Mouse (Mus musculus): ENCODE data around the gene Scn8a. TPM values are rescaled to one million over a fixed set of nuclear protein-coding genes. Genes with fewer than 3 reads are reported as not detected.

Scn8a gene
- total RNA-seq, 4 experiments from 2014 or later, result 0.12 to 0.22 (median 0.20) TPM; not detected in 1

DNA sequence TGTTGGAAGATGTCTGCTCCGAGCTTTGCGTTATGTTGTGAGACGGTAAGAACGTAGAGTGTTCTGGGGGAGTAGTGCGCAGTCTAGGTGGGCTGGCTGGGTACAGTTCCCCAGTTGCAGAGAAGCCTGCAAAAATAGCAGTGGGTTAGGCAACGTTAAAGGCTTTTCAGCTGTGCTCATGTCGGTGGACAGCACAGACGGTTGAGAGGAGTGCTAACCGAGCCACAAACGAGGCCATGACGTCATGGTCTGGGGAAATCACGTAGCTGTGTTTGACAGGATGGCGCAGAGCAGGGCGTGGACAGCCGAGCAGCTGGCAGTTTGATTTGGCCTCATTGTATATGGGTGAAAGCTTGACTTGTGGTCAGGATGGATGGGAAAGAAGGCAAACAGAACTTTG, 9.4 kb downstream of the Scn8a start:
- no peak for DNase-seq (ENCODE audit: low spot score in 2 of 2)

DNA sequence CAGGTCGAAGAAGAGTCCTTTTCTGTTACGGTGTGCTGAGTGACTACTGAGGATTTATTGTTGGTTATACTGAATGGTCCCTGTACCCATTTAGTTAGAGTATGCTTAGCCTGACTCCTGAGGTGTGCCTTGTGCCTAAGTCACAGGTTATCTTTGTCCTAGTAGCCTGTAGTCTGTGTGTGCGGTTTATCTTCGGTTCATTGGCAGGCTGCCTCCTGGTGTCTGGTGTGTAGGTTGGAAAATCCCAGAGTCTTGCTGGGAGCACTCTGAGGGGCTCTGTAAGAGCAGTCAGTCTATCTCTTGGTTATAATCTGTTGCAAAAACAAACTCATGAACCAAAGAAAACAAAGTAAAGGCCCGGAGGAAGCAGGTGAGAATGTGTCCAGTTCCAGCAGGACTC, 11.7 kb downstream of the Scn8a start:
- no peak for DNase-seq (ENCODE audit: low spot score in 2 of 2)

DNA sequence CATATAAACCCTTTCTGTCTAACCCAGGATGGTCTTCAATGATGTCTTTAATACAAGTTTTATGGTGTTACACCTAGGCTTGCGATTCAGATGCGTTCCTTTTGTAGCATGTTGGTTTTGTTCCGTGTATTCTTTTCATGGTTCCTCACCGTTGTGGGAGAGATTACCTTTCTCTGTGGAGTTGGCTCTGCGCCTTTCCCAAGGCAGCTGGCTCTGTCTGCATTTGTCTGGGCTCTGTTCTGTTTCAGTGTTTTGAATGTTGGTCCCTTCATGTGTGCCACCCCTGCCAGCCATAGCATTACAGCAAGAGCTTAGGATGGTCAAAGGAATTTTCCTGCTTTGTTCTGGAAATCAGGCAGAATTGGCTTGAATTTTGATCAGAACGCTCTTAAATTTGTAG, 14.8 kb downstream of the Scn8a start:
- no peak for DNase-seq (ENCODE audit: low spot score in 2 of 2)

DNA sequence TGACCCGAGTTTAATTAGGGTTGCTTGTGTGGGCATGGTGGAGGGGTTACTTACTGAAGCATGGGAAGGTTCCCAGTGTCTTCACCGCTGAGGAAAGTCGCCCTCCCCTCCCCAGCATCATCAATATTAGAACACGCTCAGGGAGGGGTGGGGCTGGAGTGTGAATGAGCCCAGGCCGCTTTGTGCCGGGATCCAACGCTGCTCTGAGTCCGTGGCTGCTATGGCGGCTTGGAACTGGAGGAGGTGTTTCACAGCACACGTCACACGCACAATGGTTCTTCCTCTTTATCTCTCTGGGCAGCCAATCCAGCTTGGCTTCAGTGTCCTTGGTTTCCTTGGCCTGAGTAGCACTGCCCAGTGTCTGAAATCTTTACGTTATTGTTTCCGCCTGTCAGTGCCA, 22.3 kb downstream of the Scn8a start:
- no peak for DNase-seq (ENCODE audit: low spot score in 2 of 2)

DNA sequence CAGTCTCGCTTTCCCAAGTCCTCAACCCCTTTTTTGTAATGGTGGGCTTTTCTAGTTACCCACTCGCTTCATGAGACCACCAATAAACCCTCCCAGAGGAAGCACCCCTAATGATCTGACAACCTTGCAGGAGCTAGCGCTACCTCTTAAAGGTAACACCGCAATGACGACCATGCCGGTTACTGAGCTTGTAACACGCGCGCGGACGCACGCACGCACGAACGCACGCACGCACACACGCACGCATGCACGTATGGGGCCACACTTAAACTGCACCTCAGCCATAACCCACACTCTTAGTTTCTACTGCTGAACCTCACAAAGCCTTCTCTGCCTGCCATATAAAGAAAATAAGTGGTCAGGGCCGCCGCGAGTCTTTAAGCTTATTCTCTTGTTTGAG, 26.8 kb downstream of the Scn8a start:
- DNase-seq (ENCODE audit: low spot score in 2 of 2), result no peak

DNA sequence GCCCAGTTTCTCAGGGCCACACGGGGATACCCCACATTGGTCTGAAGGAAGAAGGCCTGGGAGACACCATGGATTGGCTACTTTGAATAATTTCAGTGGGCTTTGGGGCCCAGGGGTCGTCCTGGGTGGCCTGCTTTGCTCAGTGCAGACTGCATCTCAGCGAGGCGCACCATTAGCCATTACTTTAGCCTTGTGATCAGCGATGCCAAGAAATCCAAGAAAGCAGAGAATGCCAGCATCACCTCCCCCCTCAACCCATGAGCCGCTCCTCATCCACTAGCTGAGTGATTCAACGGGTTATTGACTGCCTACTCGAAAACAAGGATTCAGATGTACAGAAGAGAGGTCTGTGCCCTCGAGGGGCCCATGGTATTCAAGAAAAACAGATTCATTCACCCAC, 34.2 kb downstream of the Scn8a start:
- DNase-seq (ENCODE audit: low spot score in 2 of 2), result no peak

DNA sequence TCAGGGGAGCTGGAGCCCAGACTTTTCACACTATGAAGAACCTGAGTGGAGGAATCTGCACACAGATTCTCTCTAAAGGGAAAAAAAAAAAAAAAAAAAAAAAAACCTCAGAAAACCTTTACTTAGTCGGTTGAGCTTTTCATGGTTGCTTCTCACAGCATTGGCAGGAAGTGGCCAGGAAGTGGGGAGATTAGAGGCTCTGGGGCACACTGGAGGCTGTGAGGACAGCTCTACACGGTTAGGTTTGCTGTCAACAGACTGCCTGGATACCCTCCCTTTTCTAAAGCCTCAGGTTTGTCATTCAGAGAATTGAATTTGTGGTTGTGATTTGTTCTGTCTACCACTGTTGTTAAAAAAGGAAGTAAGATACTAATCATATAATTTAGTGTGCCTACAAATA, 35.3 kb downstream of the Scn8a start:
- no peak for DNase-seq (ENCODE audit: low spot score in 2 of 2)

GRCm38 (mm10) chr15:100905751-100906150, 36.1 kb downstream of the Scn8a start:
- DNase-seq (ENCODE audit: low spot score in 2 of 2), result no peak

DNA sequence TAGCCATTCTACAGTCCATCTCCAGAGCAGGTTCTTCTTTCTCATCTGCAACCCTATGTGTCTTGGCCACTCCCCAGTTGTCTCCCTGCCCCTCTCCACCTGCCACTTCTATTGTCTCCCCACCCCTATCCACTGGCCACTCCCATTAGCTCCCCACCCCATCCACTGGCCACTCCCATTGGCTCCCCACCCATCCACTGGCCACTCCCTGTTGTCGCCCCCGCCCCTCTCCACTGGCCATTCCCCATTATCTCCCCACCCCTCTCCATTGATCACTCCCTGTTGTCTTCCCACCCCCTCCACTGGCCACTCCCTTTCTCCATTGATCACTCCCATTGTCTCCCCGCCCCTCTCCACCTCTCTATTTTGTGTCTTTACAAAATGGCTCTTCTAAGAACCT, 39.2 kb downstream of the Scn8a start:
- DNase-seq (ENCODE audit: low spot score in 2 of 2), result no peak

- DNase-seq (ENCODE audit: low spot score in 2 of 2), result no peak
Observed at GRCm38 (mm10) chr15:100909734-100910163, 40.1 kb downstream of the Scn8a start.

DNA sequence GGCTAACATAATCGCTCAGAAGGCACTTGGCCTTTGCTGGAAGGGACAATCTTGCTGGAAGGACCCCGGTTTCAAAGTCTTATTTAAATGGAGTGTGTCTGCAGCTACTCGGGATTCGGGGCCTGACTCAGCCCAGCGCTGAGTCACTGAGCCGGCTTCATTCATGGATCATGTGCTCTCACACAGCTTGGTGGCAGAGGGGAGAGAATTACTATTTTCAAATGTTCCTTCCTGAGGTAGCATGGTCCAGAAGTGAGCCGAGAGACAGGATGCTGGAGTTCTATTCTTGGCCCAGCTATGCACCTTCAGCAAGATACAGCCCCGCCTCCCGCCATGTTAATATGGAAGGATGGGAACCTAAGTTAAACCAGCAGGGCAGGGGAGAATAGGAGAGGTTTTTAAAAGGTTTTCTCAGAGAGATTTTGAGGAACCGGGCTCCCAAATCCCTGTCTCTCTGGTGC, 40.8 kb downstream of the Scn8a start:
- DNase-seq (ENCODE audit: low spot score in 2 of 2), result no peak

DNA sequence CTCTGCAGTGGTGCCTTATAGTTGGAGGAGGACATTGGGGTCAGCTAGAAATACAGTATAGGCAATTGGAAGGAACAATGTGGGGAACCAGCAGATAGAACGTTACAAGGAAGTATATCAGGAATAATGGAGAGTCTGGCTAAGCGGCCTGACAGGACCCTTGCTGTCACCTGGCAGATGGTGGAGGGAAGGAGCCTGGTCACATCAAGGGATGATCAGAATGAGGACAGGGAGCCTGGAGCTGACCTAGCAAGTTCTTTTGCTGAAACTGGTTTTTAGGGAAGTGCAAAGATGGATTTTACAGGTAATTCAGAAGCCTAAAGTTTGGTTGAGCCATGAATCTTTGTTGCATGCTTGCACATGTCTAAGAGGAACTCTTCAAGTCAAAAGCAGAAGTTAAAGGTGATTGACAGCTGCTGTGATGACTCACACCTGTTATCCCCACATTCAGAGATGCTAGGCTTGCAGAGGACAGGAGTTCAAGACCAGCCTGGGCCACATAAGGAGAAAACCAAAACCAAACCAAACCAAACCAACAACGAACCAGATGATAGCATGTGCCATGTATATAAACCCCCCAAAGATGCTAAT, 43.1 kb downstream of the Scn8a start:
- no peak for DNase-seq (ENCODE audit: low spot score in 2 of 2)

DNA sequence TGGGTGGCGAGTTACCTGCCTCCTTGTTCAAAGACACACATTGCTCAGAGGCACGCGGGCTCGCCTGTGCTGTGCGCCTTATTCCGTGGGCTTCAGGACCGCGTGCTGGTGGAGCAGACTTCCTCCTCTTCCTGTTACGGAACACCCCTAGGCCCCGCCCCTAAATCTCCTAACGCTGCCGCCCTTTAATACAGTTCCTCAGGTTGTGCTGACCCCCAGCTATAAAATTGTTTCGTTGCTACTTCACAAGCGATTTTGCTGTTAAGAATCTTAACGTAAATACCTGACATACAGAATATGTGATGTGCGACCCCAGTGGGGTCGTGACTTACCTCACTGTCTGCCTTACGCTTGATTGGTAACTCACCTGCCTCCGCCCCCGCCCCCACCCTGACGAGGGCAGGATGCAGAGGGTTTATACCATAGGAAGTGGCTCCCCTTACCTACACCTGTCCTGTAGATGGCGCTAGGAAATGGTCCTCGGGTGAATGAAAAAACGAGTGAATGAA, 45.1 kb downstream of the Scn8a start:
- DNase-seq (ENCODE audit: low spot score in 2 of 2), result no peak

- DNase-seq (ENCODE audit: low spot score in 2 of 2), result no peak
Observed at GRCm38 (mm10) chr15:100918046-100918445, 48.4 kb downstream of the Scn8a start.

- DNase-seq (ENCODE audit: low spot score in 2 of 2), result no peak
Observed at GRCm38 (mm10) chr15:100922210-100922609, 52.6 kb downstream of the Scn8a start.

DNA sequence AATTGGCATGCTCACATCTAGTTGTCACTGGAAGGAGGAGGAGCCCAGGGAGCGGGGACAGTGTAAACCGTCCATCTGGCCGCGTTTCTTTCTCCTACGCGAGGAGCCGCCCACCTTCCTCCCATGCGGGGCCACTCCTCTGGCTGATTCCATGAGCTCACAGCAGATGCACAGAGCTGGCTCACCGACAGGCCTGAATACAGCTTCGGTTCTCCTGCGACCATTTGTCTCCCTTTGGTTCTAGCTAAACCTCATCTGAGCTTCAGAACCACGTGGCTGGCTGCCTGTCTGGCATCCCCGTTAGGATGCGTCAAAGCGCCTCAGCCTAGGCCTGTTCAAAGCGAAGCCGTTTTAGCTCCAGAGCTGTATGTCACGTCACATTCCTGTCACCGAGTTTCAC, 53.8 kb downstream of the Scn8a start:
- DNase-seq (ENCODE audit: low spot score in 2 of 2), result no peak

DNA sequence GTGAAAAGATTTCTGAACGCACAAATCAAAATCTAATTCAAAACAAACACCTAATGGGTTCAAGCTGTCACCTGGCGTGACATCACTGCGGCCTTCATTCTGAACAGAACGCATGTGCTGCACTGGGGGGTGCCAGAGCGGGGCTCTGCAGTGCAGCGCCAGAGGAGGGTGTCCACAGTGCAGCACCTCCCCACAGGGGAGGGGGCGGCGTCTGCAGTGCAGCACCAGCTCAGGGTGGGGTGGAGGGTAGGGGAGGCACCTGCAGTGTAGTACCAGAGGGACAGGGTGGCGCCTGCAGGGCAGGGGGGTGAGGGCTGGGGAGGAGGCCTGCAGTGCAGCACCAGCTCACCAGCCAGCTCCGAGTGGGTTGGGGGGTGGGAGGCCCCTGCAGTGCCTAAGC, 55.3 kb downstream of the Scn8a start:
- DNase-seq (ENCODE audit: low spot score in 2 of 2), result no peak

- DNase-seq (ENCODE audit: low spot score in 2 of 2), result no peak
Observed at GRCm38 (mm10) chr15:100930477-100930876, 60.8 kb downstream of the Scn8a start.

DNA sequence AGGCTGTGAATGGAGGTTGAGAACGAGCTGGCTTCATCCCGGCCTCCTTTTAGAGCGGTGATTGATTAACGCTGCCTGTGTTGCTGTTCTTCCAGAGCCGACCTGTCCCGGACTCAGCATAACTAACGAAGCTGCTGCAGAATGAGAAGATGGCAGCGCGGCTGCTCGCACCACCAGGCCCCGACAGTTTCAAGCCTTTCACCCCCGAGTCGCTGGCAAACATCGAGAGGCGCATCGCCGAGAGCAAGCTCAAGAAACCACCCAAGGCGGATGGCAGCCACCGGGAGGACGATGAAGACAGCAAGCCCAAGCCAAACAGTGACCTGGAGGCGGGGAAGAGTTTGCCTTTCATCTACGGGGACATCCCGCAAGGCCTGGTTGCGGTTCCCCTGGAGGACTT, 66.5 kb downstream of the Scn8a start:
- no peak for DNase-seq (ENCODE audit: low spot score in 2 of 2)

DNA sequence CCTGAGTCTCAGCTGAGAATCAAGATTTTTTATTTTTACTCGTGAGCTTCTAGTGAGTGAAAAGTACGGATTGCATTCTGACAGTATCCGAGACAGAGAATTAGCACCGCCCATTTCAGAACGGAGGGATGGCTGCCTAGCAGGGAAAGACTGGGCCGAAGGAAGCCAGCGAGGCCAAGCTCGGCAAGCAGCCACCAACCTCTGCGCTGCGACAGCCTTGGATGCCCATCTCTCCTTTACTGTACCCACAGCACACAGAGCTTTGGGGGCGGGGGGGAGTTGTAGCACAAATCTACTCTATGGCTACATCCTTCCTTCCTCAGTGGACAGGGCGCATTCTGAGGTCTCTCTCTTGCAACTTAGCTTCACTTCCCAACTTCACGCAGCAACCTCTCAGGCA, 78.7 kb downstream of the Scn8a start:
- DNase-seq (ENCODE audit: low spot score in 2 of 2), result no peak

DNA sequence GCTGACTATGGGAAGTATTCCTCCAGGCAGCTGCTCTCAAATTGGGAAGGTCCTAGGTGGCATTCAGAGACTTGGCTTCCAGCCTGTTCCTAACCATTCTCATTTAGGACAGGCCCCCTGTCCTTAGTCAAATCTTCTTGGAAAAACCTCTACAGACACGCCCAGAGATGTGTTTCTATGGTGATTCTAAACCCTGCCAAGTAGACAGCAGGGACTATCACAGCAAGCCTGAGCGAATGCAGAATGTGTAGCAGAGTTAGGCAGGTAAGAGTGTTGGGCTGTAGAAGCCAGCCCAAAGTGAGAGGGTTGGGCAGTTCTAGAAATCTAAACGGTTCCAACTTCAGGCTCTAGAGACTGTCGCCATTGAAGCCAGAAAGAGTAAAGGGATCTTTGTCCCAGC, 79.5 kb downstream of the Scn8a start:
- DNase-seq (ENCODE audit: low spot score in 2 of 2), result no peak

- DNase-seq (ENCODE audit: low spot score in 2 of 2), result no peak
Observed at GRCm38 (mm10) chr15:100951491-100951890, 81.8 kb downstream of the Scn8a start.

- DNase-seq (ENCODE audit: low spot score in 2 of 2), result no peak
Observed at GRCm38 (mm10) chr15:100952292-100952691, 82.6 kb downstream of the Scn8a start.

DNA sequence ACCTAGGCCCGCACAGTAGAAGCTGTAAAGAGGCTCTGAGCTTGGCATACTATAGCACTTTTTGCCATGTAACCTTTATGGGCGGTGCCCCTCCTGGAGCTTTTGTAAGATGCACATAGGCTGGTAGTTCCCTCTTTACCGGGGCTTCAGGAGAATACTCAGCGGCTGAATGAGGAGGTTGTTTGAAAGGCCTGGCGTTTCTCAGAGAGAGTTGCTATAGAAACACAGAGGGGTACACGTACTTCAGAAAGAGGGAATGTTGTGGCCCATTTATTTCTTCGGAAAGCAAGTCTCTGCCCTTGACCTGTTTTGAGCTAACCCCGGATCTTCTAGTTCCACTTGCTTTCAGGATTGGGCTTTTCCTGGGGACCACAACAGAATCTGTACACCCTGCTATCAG, 83.2 kb downstream of the Scn8a start:
- no peak for DNase-seq (ENCODE audit: low spot score in 2 of 2)
